Mouse (Mus musculus) lung, postnatal 0 days (tissue): ENCODE data around the gene Lrrc63.

ENCODE experiments used
- CTCF ChIP-seq: IDR thresholded peaks from 2 replicates; pipeline ENCODE4 v1.5.1; 2016; ENCODE audit warnings: antibody characterized with exemption, mild to moderate bottlenecking
- EP300 ChIP-seq: IDR thresholded peaks from 2 replicates; pipeline ENCODE4 v1.6.1; 2016; ENCODE audit warnings: antibody characterized with exemption, mild to moderate bottlenecking, control low read depth

DNA sequence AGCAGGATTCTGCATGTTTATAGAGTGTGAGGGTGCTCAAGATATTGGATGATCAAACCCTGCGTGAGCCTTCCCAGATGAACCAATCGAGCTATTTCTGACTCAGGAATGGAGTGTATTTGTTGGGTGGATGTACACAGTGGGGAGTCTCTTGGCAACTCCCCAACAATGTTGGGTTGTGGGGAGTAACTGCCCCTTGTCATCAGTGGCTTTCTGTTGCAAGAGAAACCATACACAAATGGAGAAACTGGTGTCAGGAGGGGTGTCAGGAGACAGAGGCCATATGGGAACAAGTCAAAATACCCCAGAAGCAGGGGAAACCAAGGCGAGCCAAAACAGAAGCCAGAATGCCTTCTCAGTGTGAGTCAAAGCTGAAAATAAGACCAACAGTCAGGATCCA lies 20.5 kb upstream of the Lrrc63 start:
- TF ChIP-seq CTCF (no peak), EP300 (no peak)
